Mouse (Mus musculus): ENCODE data around the gene Sugt1. TPM values are rescaled to one million over a fixed set of nuclear protein-coding genes. Genes with fewer than 3 reads are reported as not detected.

Gene Sugt1
- polyA plus RNA-seq (2017; shearing (Covaris generic)): 100 to 1,000 TPM; 131 to 226 (median 153) TPM

GRCm38 (mm10) chr14:79587139-79587851 is at the start of gene Sugt1:
Gene Sugt1, plus strand, starts transcription at chr14:79587691.
- peak; percentile 93 for ATAC-seq

GRCm38 (mm10) chr14:79537921-79538320 is 49.6 kb upstream of the Sugt1 start:
- no peak for ATAC-seq

- no peak for ATAC-seq
Measured at GRCm38 (mm10) chr14:79541606-79542005, 45.9 kb upstream of the Sugt1 start.

GRCm38 (mm10) chr14:79549343-79549742 is 38.1 kb upstream of the Sugt1 start:
- ATAC-seq: no peak

GRCm38 (mm10) chr14:79551929-79552328 is 35.6 kb upstream of the Sugt1 start:
- peak; percentile 13 for ATAC-seq

GRCm38 (mm10) chr14:79552854-79553253 is 34.6 kb upstream of the Sugt1 start:
- peak; percentile 60 for ATAC-seq

GRCm38 (mm10) chr14:79557796-79558195 is 29.7 kb upstream of the Sugt1 start:
- ATAC-seq: peak; percentile 57

GRCm38 (mm10) chr14:79562745-79563144 is 24.7 kb upstream of the Sugt1 start:
- peak; percentile 71 for ATAC-seq

- ATAC-seq: no peak
Measured at GRCm38 (mm10) chr14:79564784-79565183, 22.7 kb upstream of the Sugt1 start.

- peak; percentile 14 for ATAC-seq
Measured at GRCm38 (mm10) chr14:79573482-79574191, 13.9 kb upstream of the Sugt1 start.

GRCm38 (mm10) chr14:79574361-79574760 is 13.1 kb upstream of the Sugt1 start:
- ATAC-seq: no peak

GRCm38 (mm10) chr14:79583526-79584245 is 3.8 kb upstream of the Sugt1 start:
- no peak for ATAC-seq

- ATAC-seq: no peak
Measured at GRCm38 (mm10) chr14:79586499-79587138, 872 bp upstream of the Sugt1 start.

- ATAC-seq: peak; percentile 11
Measured at GRCm38 (mm10) chr14:79587852-79588229, 350 bp downstream of the Sugt1 start.

- no peak for ATAC-seq
Measured at GRCm38 (mm10) chr14:79588534-79588951, 1.1 kb downstream of the Sugt1 start.

- ATAC-seq: no peak
Measured at GRCm38 (mm10) chr14:79589401-79589800, 1.9 kb downstream of the Sugt1 start.

GRCm38 (mm10) chr14:79590916-79591315 is 3.4 kb downstream of the Sugt1 start:
- no peak for ATAC-seq

GRCm38 (mm10) chr14:79591611-79592010 is 4.1 kb downstream of the Sugt1 start:
- no peak for ATAC-seq

- no peak for ATAC-seq
Measured at GRCm38 (mm10) chr14:79594069-79594468, 6.6 kb downstream of the Sugt1 start.

- ATAC-seq: no peak
Measured at GRCm38 (mm10) chr14:79596602-79597001, 9.1 kb downstream of the Sugt1 start.

- no peak for ATAC-seq
Measured at GRCm38 (mm10) chr14:79605881-79606280, 18.4 kb downstream of the Sugt1 start.

- no peak for ATAC-seq
Measured at GRCm38 (mm10) chr14:79606392-79606791, 18.9 kb downstream of the Sugt1 start.

- ATAC-seq: no peak
Measured at GRCm38 (mm10) chr14:79606867-79607266, 19.4 kb downstream of the Sugt1 start.
